Mouse (Mus musculus): ENCODE measurements around the gene Cyb5r2.

DNA sequence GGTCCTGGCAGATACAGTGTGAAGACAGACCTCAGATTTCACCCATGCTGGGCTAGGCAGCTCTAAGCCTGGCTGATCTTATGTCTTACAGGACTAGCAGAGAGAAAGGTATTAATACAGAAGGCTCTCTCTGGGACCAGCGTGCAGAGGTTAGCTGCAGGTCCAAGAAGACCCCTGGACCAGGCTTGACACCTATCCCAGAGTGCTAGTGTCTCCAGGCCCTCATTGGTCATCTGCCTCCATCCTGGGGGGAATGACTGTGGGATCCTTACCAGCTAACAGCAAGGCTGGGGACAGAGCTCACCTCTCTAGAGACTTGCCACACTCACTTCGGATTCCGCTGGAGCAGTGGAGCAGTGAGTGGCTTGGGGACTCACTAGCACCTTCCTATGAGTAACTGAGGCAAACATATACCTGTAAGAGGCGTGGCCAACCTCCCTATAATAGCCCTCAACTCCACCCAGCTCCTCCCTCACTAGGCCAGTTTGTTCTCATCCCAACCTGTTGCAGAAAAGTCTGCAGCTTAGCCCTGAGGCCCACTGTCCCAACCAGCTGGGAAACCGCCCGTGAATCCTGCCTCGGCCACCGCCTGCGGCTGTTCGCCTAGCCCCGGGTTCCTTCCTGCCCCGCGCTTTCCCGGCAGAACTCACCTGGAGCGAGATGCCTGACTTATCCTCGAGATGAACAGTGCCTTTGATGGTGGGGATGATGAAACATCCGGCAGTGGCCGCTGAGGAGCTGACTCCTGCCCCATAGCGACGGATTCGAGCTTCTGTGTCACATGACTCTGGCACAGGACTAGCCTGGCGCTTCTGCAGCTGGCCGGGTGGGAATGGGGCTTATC is at the start of gene Cyb5r2:
- TF ChIP-seq USF1 (IDR thresholded peaks at IDR 0.05; ENCODE audit: low read depth) (no peak), MYOG (IDR thresholded peaks at IDR 0.05; ENCODE audit: control insufficient read depth, extremely low read depth, insufficient read length) (no peak)
